Mouse (Mus musculus) cerebellum, adult (tissue): Measurements from ENCODE around the gene Ankdd1a.

Source experiments
- ATAC-seq: cut with Nextera tagmentation; 2 replicates; pipeline ENCODE4 v1.9.2; 2017; ENCODE audit warnings: mild to moderate bottlenecking, moderate library complexity, mixed read lengths; ENCODE audit not compliant: insufficient number of reproducible peaks, low FRiP score, low TSS enrichment

The Ankdd1a gene

GRCm38 (mm10) chr9:65519807-65520504 is at the start of gene Ankdd1a:
TSS of gene Ankdd1a (minus strand) at chr9:65520193.
- ATAC-seq, result 0 out of 2 replicates have a peak, but pooled peaks have one; percentile 33

GRCm38 (mm10) chr9:65569491-65569971 is 49.5 kb upstream of the Ankdd1a start:
- no peak for ATAC-seq

DNA sequence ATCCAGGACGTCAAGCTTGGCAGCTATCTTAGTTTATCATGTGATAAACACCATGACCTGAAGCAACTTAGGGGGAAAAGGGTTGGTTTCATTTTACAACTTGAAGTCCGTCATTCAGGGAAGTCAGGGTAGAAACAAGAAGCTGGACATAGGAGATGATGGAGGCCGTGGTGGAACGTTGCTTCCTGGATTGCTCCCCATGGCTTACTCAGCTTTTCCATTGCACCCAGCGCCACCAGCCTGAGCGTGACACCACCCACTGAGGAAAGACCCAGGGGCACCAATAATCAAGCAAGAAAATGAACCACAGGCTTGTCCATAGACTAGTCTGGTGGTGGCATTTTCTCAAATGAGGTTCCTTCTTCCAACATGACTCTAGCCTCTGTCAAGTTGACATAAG is 48.8 kb upstream of the Ankdd1a start:
- ATAC-seq, result no peak

DNA sequence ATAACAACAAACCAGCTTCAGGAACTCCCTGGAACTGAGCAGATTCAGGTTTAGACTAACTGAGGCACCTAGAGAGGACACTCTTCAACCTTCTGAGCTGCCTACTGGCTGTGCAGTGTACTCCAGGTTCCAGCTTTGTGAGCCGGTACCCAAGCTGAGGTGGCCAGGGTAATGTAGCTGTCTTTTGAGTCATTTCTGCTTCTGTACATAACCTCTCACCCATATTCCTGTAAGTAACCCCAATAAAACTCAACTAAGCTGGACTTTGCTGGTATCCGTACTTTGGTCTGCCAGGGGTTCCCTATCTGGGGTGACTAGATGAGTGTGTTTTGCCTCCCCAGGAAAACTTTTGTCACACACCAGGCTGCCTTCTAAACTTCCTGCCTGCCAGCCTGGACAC is 44.7 kb upstream of the Ankdd1a start:
- ATAC-seq, result no peak

GRCm38 (mm10) chr9:65563073-65563472 is 43.1 kb upstream of the Ankdd1a start:
- no peak for ATAC-seq

DNA sequence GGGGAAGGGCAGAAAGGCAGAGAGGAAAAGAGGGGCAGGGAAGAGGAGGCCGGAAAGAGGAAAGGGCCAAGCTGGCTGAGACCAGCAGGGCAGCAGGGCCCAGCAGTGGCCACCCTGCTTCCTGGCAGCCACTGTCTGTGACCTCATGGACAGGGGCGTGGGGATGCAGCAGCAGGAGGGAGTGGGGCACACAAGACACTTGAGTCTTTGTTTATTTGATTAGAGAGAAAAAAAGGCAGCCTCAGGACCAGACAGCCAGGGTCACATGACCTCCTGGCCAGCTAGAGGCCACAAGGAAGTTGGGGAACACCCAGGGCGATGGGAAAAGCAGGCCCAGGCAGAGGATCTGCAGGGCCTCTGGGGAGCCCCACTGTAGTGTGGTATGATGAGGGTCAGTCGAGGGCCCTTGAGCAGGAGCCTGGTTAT is 42.1 kb upstream of the Ankdd1a start:
- ATAC-seq, result peak; percentile 45; the same call in 1 of the 2 replicates

DNA sequence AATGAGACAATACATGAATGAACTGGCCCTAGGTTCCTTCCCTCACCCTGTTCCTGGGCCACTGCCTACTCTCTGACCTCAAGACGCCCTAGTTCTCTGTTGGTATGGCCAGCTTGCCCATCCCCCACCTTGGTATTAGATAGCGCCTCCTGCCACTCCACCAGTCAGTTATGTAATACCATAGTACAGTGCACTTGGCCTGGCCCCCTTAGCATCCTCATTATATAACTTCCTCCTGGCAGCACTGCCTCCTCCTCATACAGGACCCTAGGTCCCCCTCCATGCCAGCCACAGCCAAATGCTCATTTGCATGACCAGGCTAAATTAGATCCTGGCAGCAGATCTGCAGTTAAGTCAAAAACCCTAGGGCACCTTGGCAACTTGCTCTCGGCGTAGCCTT is 41.0 kb upstream of the Ankdd1a start:
- ATAC-seq, result no peak

GRCm38 (mm10) chr9:65558806-65559205 is 38.8 kb upstream of the Ankdd1a start:
- ATAC-seq, result no peak

DNA sequence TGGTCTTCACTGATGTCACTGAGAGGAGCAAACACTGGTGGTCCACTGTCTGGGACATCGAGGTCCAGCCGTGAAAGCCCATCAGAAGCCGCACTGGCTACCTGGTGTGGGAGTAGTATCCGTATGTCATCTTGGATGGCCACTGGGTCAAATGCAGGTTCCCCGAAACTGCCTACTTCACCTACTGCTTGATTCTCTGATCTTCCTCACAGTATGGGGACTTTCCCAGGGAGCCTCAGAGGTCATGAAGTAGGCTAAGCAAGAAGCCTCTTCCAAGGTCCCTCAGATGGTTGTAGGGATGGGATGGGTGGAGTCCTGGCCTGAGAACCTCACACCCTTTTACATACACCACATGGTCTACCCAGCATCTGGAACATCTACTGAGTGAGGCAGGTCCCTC is 37.0 kb upstream of the Ankdd1a start:
- ATAC-seq, result no peak

DNA sequence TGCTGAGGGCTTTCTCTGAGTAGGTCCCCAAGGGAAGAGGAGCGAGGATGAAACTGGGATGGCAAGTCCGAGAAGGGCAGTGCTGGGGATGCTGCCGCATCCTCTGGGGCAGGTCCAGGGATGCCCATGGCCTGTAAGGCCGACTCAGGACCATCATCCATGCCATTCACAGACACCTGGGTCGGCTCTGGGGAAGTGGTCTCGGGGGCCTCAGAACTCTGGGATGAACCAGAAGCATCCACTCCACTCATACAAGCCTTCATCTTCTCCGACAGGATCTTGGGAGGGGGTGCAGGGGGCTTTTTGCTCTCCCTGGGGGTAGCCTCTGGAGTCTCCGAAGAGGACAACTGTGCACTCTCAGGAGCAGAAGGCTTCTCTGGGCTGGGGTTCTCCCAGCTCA is 36.4 kb upstream of the Ankdd1a start:
- ATAC-seq, result no peak

- no peak for ATAC-seq
These were observed 35.6 kb upstream of the Ankdd1a start for GRCm38 (mm10) chr9:65555621-65556020.

DNA sequence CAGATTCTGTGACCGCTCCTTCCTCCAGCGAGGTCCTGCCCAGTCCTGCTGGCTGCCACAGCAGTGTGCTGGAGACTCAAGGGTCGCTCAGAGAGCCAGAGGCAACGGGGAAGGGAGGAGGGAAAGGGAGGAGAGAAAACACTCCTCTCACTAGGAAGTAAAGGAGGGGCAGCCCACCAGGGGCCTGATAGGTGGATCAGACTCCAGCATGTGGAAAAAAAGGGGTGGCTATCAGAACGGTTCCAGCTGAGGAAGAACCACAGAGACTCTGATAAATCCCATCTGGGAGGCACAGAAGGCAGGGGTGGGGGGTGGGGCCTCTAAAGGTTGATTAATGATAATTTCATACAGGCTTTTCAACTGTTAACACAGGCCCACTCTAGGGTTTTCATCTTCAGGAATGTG is 35.0 kb upstream of the Ankdd1a start:
- ATAC-seq, result no peak

- ATAC-seq, result no peak
These were observed 32.7 kb upstream of the Ankdd1a start for GRCm38 (mm10) chr9:65552711-65553110.

DNA sequence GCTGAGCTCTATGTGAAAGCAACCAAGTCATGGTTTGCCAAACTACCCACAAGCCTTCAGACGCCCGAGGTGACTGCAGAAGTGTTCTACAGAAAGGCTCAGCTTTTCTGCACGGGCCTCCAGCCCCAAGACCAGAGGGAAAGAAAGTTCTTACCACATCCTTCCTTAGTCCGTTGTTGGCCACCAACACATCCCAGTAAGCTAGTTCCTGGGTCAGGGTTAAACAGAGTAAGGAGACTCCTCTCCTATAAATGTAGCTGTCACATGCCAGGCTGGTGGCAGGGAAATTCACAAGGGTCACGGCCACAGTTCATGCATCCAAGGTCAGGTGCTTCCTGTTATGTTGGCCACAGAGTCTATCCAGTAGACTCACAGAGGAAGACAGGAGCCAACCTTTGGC is 32.1 kb upstream of the Ankdd1a start:
- ATAC-seq, result no peak

GRCm38 (mm10) chr9:65551035-65551434 is 31.0 kb upstream of the Ankdd1a start:
- no peak for ATAC-seq

DNA sequence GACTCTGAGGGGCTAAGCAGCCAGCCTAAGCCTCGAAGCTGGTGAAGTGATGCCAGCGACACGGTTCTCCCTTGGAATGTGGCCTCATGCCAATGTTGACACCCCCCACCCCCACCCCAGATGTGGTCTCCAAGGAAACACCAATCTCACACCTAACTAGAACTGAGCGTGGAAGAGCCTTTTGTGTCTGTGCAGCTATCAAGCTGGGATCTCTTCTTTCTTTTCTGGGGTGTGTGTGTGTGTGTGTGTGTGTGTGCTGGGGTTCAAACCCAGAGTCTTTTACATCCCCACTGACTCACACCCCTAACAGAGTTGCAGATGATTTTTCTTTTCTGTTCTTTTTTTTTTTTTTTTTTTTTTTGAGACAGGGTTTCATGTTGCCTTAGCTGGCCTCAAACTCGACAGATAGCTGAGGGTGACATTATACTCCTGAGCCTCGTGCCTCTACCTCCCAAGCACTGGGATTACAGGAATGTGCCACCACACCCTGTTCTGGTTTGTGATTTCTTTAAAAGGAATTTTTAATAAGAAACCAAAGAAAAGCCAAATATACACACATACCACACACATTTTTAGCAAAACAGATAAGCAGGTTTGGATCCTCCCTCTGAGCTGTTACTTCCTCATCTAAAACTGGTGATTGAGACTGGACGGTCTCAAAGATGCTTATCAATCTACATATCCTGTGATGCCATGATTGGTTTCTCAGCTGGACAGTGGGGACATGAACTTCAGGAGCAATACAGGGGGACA is 30.3 kb upstream of the Ankdd1a start:
- no peak for ATAC-seq

DNA sequence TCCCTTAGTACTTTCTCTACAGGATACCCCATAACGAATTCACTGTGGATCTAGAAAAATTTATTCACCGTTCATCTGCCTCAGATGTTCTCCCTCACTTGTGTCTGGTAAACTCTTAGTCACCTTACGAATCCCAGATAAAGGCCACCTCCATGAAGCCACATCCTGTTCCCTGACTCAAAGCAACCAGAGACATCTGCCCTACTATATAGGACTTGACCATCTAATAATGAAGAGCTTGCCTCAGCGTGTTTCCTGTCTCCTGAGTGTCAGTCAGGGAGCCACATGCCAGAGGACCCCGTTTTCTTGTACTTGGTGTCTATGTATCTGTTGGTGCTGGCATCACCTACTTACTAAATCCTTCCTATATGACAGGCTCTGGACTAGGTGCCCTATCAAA is 29.6 kb upstream of the Ankdd1a start:
- no peak for ATAC-seq

DNA sequence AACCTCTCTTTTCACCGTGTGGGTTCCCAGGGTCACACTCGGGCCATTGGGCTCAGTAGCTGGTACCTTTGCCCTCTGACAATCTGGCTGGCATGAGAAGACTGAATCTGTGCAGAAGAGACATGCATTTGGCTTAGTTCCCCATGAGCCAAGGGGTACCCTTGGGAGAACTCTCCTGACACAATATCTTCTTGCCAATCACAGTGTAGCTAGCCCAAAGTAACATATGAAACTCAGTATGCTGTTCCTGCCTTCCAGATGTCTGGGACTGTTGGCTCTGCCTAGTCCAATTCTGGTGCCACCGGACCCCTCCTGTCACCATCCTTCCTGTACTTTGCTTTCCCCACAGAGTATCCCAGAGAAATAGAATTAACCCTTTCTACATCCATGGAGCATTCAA is 29.1 kb upstream of the Ankdd1a start:
- ATAC-seq, result no peak

- ATAC-seq, result no peak
These were observed 28.3 kb upstream of the Ankdd1a start for GRCm38 (mm10) chr9:65548311-65548710.

DNA sequence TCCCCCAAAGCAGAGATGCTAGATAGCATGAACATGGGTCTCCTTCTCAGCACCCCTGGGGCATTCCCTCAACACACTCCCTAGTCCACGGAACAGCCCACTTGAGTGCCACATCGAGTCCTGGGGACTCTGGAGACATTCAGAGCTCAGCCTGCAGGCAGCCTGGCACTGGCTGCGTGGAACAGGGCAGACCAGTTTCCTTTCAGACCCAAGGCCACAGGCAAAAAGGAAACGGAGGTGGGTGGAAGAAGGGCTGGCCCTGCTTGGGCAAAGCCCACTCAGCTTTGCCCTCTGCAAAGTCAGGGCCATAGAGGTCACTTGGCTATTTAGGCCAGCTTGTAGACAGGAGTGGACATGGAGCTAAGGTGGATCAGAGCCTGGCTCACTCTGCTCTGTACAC is 27.9 kb upstream of the Ankdd1a start:
- ATAC-seq, result no peak

- ATAC-seq, result no peak
These were observed 27.1 kb upstream of the Ankdd1a start for GRCm38 (mm10) chr9:65547111-65547510.

- no peak for ATAC-seq
These were observed 26.4 kb upstream of the Ankdd1a start for GRCm38 (mm10) chr9:65546413-65546695.
